Mouse (Mus musculus) hindbrain, embryonic 16.5 days (tissue): Measurements from ENCODE around the gene Krtap31-2. TPM values are rescaled to one million over a fixed set of nuclear protein-coding genes. Genes with fewer than 3 reads are reported as not detected.

Source experiments
- ATAC-seq: fragments of 200-750 bp; cut with Nextera tagmentation; 2 replicates; pipeline ENCODE4 v1.8.0; 2017; ENCODE audit warnings: moderate TSS enrichment, moderate library complexity
- H3K27ac ChIP-seq: fragments of 300-500 bp; sonication (generic); 2 replicates; pipeline ENCODE4 v1.5.1; 2014; ENCODE audit warnings: low read depth, mild to moderate bottlenecking, control low read depth, low read length, moderate library complexity
- H3K27me3 ChIP-seq: fragments of 300-500 bp; sonication (generic); replicated peaks from 2 replicates; pipeline ENCODE4 v1.6.1; 2014; ENCODE audit warnings: low read length; ENCODE audit not compliant: control insufficient read depth, insufficient read depth
- H3K36me3 ChIP-seq: fragments of 300-500 bp; sonication (generic); 2 replicates; pipeline ENCODE4 v1.6.1; 2014; ENCODE audit warnings: mild to moderate bottlenecking, low read length, moderate library complexity, mixed read lengths; ENCODE audit not compliant: control insufficient read depth, insufficient read depth
- H3K4me1 ChIP-seq: fragments of 300-500 bp; sonication (generic); 2 replicates; pipeline ENCODE4 v1.6.1; 2014; ENCODE audit warnings: low read depth, low read length; ENCODE audit not compliant: control insufficient read depth, insufficient read depth
- H3K4me2 ChIP-seq: fragments of 300-500 bp; sonication (generic); 2 replicates; pipeline ENCODE4 v1.6.1; 2014; ENCODE audit warnings: mild to moderate bottlenecking, low read length, control low read depth, moderate library complexity
- H3K4me3 ChIP-seq: fragments of 300-500 bp; sonication (generic); 2 replicates; pipeline ENCODE4 v1.5.1; 2014; ENCODE audit warnings: mild to moderate bottlenecking, low read length, control low read depth, moderate library complexity
- H3K9ac ChIP-seq: fragments of 300-500 bp; sonication (generic); 2 replicates; pipeline ENCODE4 v1.6.1; 2014; ENCODE audit warnings: low read depth, mild to moderate bottlenecking, control low read depth, low read length, moderate library complexity
- H3K9me3 ChIP-seq: fragments of 300-500 bp; sonication (generic); 2 replicates; pipeline ENCODE4 v1.6.1; 2014; ENCODE audit warnings: mild to moderate bottlenecking, low read length, moderate library complexity; ENCODE audit not compliant: control insufficient read depth
- WGBS: fragments of 180-500 bp; shearing (Covaris S2); extraction: QIAGEN DNeasy Blood & Tissue Kit; methylation state at CpG from one replicate; pipeline ENCODE4 v1.1.7; 2014; 5-methylcytosine and 5-hydroxymethylcytosine counted together
- polyA plus RNA-seq: library from polyadenylated mRNA; unstranded; fragments of >200 nt; fragmentation: Nextera tagmentation; extraction: Ambion mirVana; gene quantifications from 2 replicates; pipeline ENCODE4 v1.2.1, GENCODE M21; 2015

Gene Krtap31-2
- not detected in 2 replicates for polyA plus RNA-seq

- Histone ChIP-seq H3K27me3 (no peaks in the 10 kb centered on the region), H3K36me3 (no peaks in the 10 kb centered on the region), H3K9ac (no peak within 1 kb of the TSS), H3K27ac (no peak within 1 kb of the TSS), H3K4me1 (no peaks in the 10 kb centered on the region), H3K4me2 (no peak within 1 kb of the TSS), H3K4me3 (no peak within 1 kb of the TSS), H3K9me3 (no peaks in the 10 kb centered on the region)
- 95% methylated on average over 1 of the region's 1 CpGs for WGBS
- no peak for ATAC-seq
These were observed at the start of gene Krtap31-2 for GRCm38 (mm10) chr11:99935991-99936390. TSS of gene Krtap31-2 (plus strand) at chr11:99936291.

GRCm38 (mm10) chr11:99907620-99908019, 28.5 kb upstream of the Krtap31-2 start, which contains the start of gene Krtap31-1:
TSS of gene Krtap31-1 (plus strand) at chr11:99907920.
- H3K36me3 ChIP-seq: no peaks in the 10 kb centered on the region
- H3K27ac ChIP-seq: no peak within 1 kb of the TSS
- H3K9me3 ChIP-seq: no peaks in the 10 kb centered on the region
- H3K27me3 ChIP-seq: no peaks in the 10 kb centered on the region
- H3K4me2 ChIP-seq: no peak within 1 kb of the TSS
- WGBS: 90% methylated on average over 2 of the region's 2 CpGs
- ATAC-seq: no peak
- H3K4me1 ChIP-seq: no peaks in the 10 kb centered on the region
- no peak within 1 kb of the TSS for H3K9ac ChIP-seq
- H3K4me3 ChIP-seq: no peak within 1 kb of the TSS

GRCm38 (mm10) chr11:99914451-99914850, 21.6 kb upstream of the Krtap31-2 start, which contains the start of gene Gm11565:
TSS of gene Gm11565 (plus strand) at chr11:99914751.
- Histone ChIP-seq H3K27ac (no peak within 1 kb of the TSS), H3K4me2 (no peak within 1 kb of the TSS), H3K36me3 (no peaks in the 10 kb centered on the region), H3K9ac (no peak within 1 kb of the TSS), H3K9me3 (no peaks in the 10 kb centered on the region), H3K4me1 (no peaks in the 10 kb centered on the region), H3K4me3 (no peak within 1 kb of the TSS), H3K27me3 (no peaks in the 10 kb centered on the region)
- no peak for ATAC-seq
- 90% methylated on average over 3 of the region's 3 CpGs for WGBS

- no peaks in the 10 kb centered on the region for H3K4me1 ChIP-seq
- WGBS: 88% methylated on average over 9 of the region's 9 CpGs
- no peak overlapping the region for H3K9ac ChIP-seq
- H3K36me3 ChIP-seq: no peaks in the 10 kb centered on the region
- H3K9me3 ChIP-seq: no peaks in the 10 kb centered on the region
- H3K27me3 ChIP-seq: no peaks in the 10 kb centered on the region
- no peak overlapping the region for H3K4me3 ChIP-seq
- no peak overlapping the region for H3K4me2 ChIP-seq
- no peak for ATAC-seq
- no peak overlapping the region for H3K27ac ChIP-seq
These were observed 1.7 kb downstream of the Krtap31-2 start for GRCm38 (mm10) chr11:99937751-99938264.

- H3K4me3 ChIP-seq: no peak within 1 kb of the TSS
- H3K27ac ChIP-seq: no peak within 1 kb of the TSS
- no peaks in the 10 kb centered on the region for H3K4me1 ChIP-seq
- 96% methylated on average over 2 of the region's 2 CpGs for WGBS
- no peaks in the 10 kb centered on the region for H3K9me3 ChIP-seq
- H3K9ac ChIP-seq: no peak within 1 kb of the TSS
- H3K4me2 ChIP-seq: no peak within 1 kb of the TSS
- ATAC-seq: no peak
- H3K36me3 ChIP-seq: no peaks in the 10 kb centered on the region
- H3K27me3 ChIP-seq: no peaks in the 10 kb centered on the region
These were observed 12.1 kb downstream of the Krtap31-2 start, which contains the start of gene Krtap9-5 for GRCm38 (mm10) chr11:99948175-99948574. TSS of gene Krtap9-5 (plus strand) at chr11:99948475.

GRCm38 (mm10) chr11:99964213-99964612, 28.1 kb downstream of the Krtap31-2 start:
- WGBS: 53% methylated on average over 6 of the region's 6 CpGs
- Histone ChIP-seq H3K9me3 (no peaks in the 10 kb centered on the region), H3K4me3 (no peak overlapping the region), H3K27ac (no peak overlapping the region), H3K4me2 (no peak overlapping the region), H3K27me3 (no peaks in the 10 kb centered on the region), H3K4me1 (no peaks in the 10 kb centered on the region), H3K9ac (no peak overlapping the region), H3K36me3 (no peaks in the 10 kb centered on the region)
- ATAC-seq: no peak

GRCm38 (mm10) chr11:99965961-99966360, 29.9 kb downstream of the Krtap31-2 start:
- Histone ChIP-seq H3K27ac (no peak overlapping the region), H3K36me3 (no peaks in the 10 kb centered on the region), H3K4me1 (no peaks in the 10 kb centered on the region), H3K9ac (no peak overlapping the region), H3K4me2 (no peak overlapping the region), H3K9me3 (no peaks in the 10 kb centered on the region), H3K27me3 (no peaks in the 10 kb centered on the region), H3K4me3 (no peak overlapping the region)
- WGBS: 84% methylated on average over 2 of the region's 2 CpGs
- ATAC-seq: no peak

GRCm38 (mm10) chr11:99978953-99979352, 42.9 kb downstream of the Krtap31-2 start, which contains the start of gene Krtap29-1:
TSS of gene Krtap29-1 (minus strand) at chr11:99979053.
- 69% methylated on average over 5 of the region's 5 CpGs for WGBS
- no peak within 1 kb of the TSS for H3K9ac ChIP-seq

GRCm38 (mm10) chr11:99982731-99983130, 46.6 kb downstream of the Krtap31-2 start:
- Histone ChIP-seq H3K27ac (no peak overlapping the region), H3K4me3 (no peak overlapping the region), H3K36me3 (no peaks in the 10 kb centered on the region), H3K9ac (no peak overlapping the region), H3K9me3 (no peaks in the 10 kb centered on the region), H3K27me3 (0 out of 2 replicates have a peak, but pooled peaks cover 2% of the 10 kb centered on the region), H3K4me1 (peaks cover 6% of the 10 kb centered on the region; the same call in 1 of the 2 replicates), H3K4me2 (no peak overlapping the region)
- no peak for ATAC-seq
- WGBS: 92% methylated on average over 9 of the region's 9 CpGs

More at GRCm38 (mm10) chr11:99978953-99979352, 42.9 kb downstream of the Krtap31-2 start, which contains the start of gene Krtap29-1:
- H3K27me3 ChIP-seq: 0 out of 2 replicates have a peak, but pooled peaks cover 2% of the 10 kb centered on the region
- ATAC-seq: no peak
- H3K4me1 ChIP-seq: no peaks in the 10 kb centered on the region
- no peak within 1 kb of the TSS for H3K27ac ChIP-seq
- H3K9me3 ChIP-seq: no peaks in the 10 kb centered on the region
- H3K4me2 ChIP-seq: no peak within 1 kb of the TSS
- H3K36me3 ChIP-seq: no peaks in the 10 kb centered on the region
- H3K4me3 ChIP-seq: no peak within 1 kb of the TSS
